Mouse (Mus musculus): ENCODE data around the gene Gm4559.
"Not testable (repeated sequence)": the region's sequence is repeated elsewhere in the genome, so short reads cannot be mapped to it uniquely, and the experiment has no call there.

Gene Gm4559

GRCm38 (mm10) chr7:142258254-142258653 is 15.9 kb downstream of the Gm4559 start, which contains the start of gene Gm2431:
Gm2431 (minus strand) TSS chr7:142258354.
- not testable (repeated sequence) for DNase-seq

- no peak for DNase-seq
Observed at GRCm38 (mm10) chr7:142255517-142255916, 18.6 kb downstream of the Gm4559 start.

- no peak for DNase-seq
Observed at GRCm38 (mm10) chr7:142249824-142250223, 24.3 kb downstream of the Gm4559 start.

- no peak for DNase-seq
Observed at GRCm38 (mm10) chr7:142240978-142241377, 33.2 kb downstream of the Gm4559 start, which contains the start of gene Gm40460. Gm40460 (minus strand) TSS chr7:142241078.

GRCm38 (mm10) chr7:142231540-142231939 is 42.6 kb downstream of the Gm4559 start:
- DNase-seq: no peak

- not testable (repeated sequence) for DNase-seq
Observed at GRCm38 (mm10) chr7:142229871-142230270, 44.3 kb downstream of the Gm4559 start, which contains the start of gene Krtap5-5. Krtap5-5 (minus strand) TSS chr7:142229971.

- DNase-seq: no peak
Observed at GRCm38 (mm10) chr7:142224518-142224917, 49.6 kb downstream of the Gm4559 start.
